Mouse (Mus musculus): ENCODE data around the gene Fndc8. TPM values are rescaled to one million over a fixed set of nuclear protein-coding genes. Genes with fewer than 3 reads are reported as not detected.

Gene Fndc8
- polyA plus RNA-seq, 1 experiment, result 0.13 TPM

DNA sequence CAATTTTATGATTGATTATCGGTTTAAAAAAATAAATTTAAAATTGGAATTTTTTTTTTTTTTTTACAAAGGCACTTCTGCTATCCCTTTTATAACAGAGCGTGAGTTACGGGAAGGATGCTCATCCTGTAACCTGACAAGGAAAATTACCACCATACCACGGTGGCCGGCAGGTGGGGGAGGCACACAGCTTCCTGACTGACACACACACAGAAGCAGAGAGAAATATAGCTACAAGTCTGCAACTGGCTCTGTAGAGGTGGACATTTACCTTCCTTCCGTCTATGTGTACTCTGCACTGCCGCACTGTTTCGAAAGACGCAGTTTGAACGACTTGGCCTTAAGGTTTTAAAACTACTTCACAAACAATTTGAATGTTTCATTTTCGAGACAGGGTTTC lies 39.8 kb upstream of the Fndc8 start:
- Histone ChIP-seq H3K4me3 (ENCODE audit: low read depth, low read length) (no peak overlapping the region), H3K4me1 (ENCODE audit: control insufficient read depth, insufficient read depth, insufficient read length, low read length) (no peaks in the 10 kb centered on the region), H3K27me3 (ENCODE audit: control insufficient read depth, insufficient read depth, low read length) (no peaks in the 10 kb centered on the region), H3K27ac (ENCODE audit: insufficient read depth, low read depth, low read length) (no peak overlapping the region), H3K36me3 (ENCODE audit: control insufficient read depth, insufficient read depth, low read length) (no peaks in the 10 kb centered on the region)
- 81% methylated on average over 11 of the region's 11 CpGs for WGBS
- TF ChIP-seq POLR2A (IDR thresholded peaks at IDR 0.05; ENCODE audit: low read depth, low read length) (no peak), CTCF (IDR thresholded peaks at IDR 0.05; ENCODE audit: extremely low read depth, insufficient read length, insufficient replicate concordance, low read depth, low read length) (no peak)

DNA sequence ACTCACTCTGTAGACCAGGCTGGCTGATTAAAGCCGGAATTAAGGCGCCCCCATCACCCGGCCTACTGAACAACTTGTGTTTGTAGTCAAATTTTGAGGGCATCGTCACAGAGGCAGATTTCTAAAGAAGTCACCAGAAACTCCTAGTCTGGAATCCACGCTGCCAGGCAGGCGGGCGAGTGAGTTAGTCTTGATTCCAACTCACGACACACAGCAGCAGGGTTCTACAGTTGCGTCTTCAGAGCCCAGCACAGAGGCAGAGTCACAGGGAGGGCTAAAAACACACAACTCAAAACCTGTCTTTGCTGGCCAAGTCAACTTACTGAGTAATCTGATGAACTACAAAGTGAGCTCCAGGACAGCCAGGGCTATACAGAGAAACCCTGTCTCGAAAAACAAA lies 39.4 kb upstream of the Fndc8 start:
- TF ChIP-seq CTCF (IDR thresholded peaks at IDR 0.05; ENCODE audit: extremely low read depth, insufficient read length, insufficient replicate concordance, low read depth, low read length) (no peak), POLR2A (IDR thresholded peaks at IDR 0.05; ENCODE audit: low read depth, low read length) (no peak)
- Histone ChIP-seq H3K4me3 (ENCODE audit: low read depth, low read length) (no peak overlapping the region), H3K27ac (ENCODE audit: insufficient read depth, low read depth, low read length) (no peak overlapping the region), H3K4me1 (ENCODE audit: control insufficient read depth, insufficient read depth, insufficient read length, low read length) (no peaks in the 10 kb centered on the region), H3K36me3 (ENCODE audit: control insufficient read depth, insufficient read depth, low read length) (no peaks in the 10 kb centered on the region), H3K27me3 (ENCODE audit: control insufficient read depth, insufficient read depth, low read length) (no peaks in the 10 kb centered on the region)
- WGBS, result 92% methylated on average over 10 of the region's 10 CpGs

DNA sequence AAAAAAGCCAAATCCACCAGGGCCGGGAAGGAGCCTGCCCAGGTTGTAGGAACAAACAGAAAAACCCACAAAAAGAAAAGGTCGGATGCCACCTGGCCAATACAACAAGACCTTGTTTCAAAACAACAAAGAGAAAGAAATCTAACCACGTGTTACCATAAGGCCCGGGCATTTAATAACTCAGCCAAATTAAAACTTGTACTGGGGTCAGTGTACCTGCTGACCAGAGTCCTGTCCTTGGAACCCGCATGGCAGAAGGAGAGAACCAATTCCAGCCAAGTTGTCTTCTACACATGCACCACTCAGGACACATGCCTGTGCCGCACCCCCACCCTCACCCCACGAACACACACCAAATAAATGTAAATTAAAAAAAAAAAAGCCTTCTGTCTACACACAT lies 39.0 kb upstream of the Fndc8 start:
- Histone ChIP-seq H3K27me3 (ENCODE audit: control insufficient read depth, insufficient read depth, low read length) (no peaks in the 10 kb centered on the region), H3K4me1 (ENCODE audit: control insufficient read depth, insufficient read depth, insufficient read length, low read length) (no peaks in the 10 kb centered on the region), H3K27ac (ENCODE audit: insufficient read depth, low read depth, low read length) (no peak overlapping the region), H3K4me3 (ENCODE audit: low read depth, low read length) (no peak overlapping the region), H3K36me3 (ENCODE audit: control insufficient read depth, insufficient read depth, low read length) (no peaks in the 10 kb centered on the region)
- WGBS, result 86% methylated on average over 7 of the region's 7 CpGs
- TF ChIP-seq CTCF (IDR thresholded peaks at IDR 0.05; ENCODE audit: extremely low read depth, insufficient read length, insufficient replicate concordance, low read depth, low read length) (no peak), POLR2A (IDR thresholded peaks at IDR 0.05; ENCODE audit: low read depth, low read length) (no peak)

DNA sequence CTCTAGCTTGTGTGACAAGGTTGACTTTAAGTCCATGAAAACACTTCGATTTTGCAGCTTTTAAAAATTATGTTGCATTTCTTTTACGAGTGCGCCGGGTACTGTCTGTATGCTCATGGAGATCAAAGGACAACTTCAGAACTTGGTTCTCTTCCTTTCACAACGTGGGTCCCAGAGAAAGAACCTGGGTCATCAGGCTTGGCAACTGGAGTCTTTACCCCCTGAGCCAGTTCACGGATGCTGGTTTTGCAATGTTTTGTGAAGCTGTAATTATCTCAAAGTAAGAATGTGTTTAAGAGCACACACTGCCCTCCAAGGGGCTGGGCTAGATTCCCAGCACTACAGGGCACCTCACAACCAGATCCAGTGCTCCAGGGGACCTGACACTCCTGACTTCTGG lies 37.8 kb upstream of the Fndc8 start:
- TF ChIP-seq CTCF (IDR thresholded peaks at IDR 0.05; ENCODE audit: extremely low read depth, insufficient read length, insufficient replicate concordance, low read depth, low read length), result no peak
- no peak for TF ChIP-seq POLR2A (IDR thresholded peaks at IDR 0.05; ENCODE audit: low read depth, low read length)
- no peaks in the 10 kb centered on the region for H3K36me3 ChIP-seq (ENCODE audit: control insufficient read depth, insufficient read depth, low read length)
- no peak overlapping the region for H3K4me3 ChIP-seq (ENCODE audit: low read depth, low read length)
- H3K4me1 ChIP-seq (ENCODE audit: control insufficient read depth, insufficient read depth, insufficient read length, low read length), result no peaks in the 10 kb centered on the region
- H3K27me3 ChIP-seq (ENCODE audit: control insufficient read depth, insufficient read depth, low read length), result no peaks in the 10 kb centered on the region
- WGBS, result 79% methylated on average over 6 of the region's 6 CpGs
- H3K27ac ChIP-seq (ENCODE audit: insufficient read depth, low read depth, low read length), result no peak overlapping the region

DNA sequence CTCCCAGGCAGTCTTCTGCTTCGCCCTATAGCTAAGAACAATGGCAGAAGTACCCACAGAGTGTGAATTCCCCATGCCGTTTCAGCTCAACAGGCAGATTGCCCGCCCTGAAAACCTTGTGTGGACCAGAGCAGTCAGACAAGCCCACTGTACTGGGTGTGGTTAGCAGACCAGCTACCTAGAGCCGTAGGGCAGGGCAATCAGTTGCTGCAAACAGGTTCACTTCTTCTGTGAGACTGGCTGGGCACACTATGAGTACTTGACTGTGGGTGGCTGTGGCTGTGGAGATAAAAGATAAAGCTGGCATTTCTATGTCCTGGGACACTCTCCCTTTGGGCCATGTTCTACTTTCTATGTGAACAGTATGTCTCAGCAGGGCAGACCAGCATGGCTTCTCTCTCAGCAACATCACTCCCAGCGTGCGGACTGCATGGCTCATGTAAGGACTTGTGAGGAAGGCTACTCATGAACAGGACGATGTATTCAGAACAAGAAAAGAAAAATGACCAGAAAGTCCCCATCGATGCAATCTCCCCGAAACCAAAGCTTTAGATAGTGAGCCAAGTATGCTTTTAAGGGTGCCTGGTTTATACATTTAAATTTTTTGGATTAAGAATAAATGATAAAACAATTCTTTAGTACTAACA lies 36.5 kb upstream of the Fndc8 start:
- H3K27ac ChIP-seq (ENCODE audit: insufficient read depth, low read depth, low read length), result no peak overlapping the region

DNA sequence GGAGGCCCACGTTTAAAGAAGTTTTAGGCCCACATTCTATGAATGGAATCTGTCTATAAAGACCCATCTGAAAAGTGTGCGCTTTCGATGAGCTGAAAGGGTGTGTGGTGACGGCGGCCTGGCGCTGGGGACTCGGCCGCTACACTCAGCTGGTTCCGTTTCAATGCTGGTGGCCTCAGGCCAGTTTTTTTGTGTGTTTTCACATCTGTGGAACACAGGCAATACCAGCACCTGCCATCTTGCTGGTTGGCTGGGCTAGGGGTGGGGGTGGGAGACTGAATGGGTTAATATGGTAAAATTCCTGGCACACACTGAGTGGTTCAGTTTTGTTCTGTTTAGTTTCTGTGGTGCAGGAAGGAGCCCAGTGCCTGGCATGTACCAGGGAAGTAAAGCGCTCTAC lies 35.9 kb upstream of the Fndc8 start:
- H3K27ac ChIP-seq (ENCODE audit: insufficient read depth, low read depth, low read length), result no peak overlapping the region
- H3K4me1 ChIP-seq (ENCODE audit: control insufficient read depth, insufficient read depth, insufficient read length, low read length), result no peaks in the 10 kb centered on the region
- H3K27me3 ChIP-seq (ENCODE audit: control insufficient read depth, insufficient read depth, low read length), result no peaks in the 10 kb centered on the region
- H3K4me3 ChIP-seq (ENCODE audit: low read depth, low read length), result no peak overlapping the region
- 90% methylated on average over 10 of the region's 10 CpGs for WGBS
- TF ChIP-seq POLR2A (IDR thresholded peaks at IDR 0.05; ENCODE audit: low read depth, low read length) (no peak), CTCF (IDR thresholded peaks at IDR 0.05; ENCODE audit: extremely low read depth, insufficient read length, insufficient replicate concordance, low read depth, low read length) (no peak)
- no peaks in the 10 kb centered on the region for H3K36me3 ChIP-seq (ENCODE audit: control insufficient read depth, insufficient read depth, low read length)

More for the DNA sequence above, 36.5 kb upstream of the Fndc8 start:
- TF ChIP-seq CTCF (IDR thresholded peaks at IDR 0.05; ENCODE audit: extremely low read depth, insufficient read length, insufficient replicate concordance, low read depth, low read length) (no peak), POLR2A (IDR thresholded peaks at IDR 0.05; ENCODE audit: low read depth, low read length) (no peak)
- no peaks in the 10 kb centered on the region for H3K36me3 ChIP-seq (ENCODE audit: control insufficient read depth, insufficient read depth, low read length)
- WGBS, result 80% methylated on average over 9 of the region's 9 CpGs
- H3K4me1 ChIP-seq (ENCODE audit: control insufficient read depth, insufficient read depth, insufficient read length, low read length), result no peaks in the 10 kb centered on the region
- no peak overlapping the region for H3K4me3 ChIP-seq (ENCODE audit: low read depth, low read length)
- H3K27me3 ChIP-seq (ENCODE audit: control insufficient read depth, insufficient read depth, low read length), result no peaks in the 10 kb centered on the region

DNA sequence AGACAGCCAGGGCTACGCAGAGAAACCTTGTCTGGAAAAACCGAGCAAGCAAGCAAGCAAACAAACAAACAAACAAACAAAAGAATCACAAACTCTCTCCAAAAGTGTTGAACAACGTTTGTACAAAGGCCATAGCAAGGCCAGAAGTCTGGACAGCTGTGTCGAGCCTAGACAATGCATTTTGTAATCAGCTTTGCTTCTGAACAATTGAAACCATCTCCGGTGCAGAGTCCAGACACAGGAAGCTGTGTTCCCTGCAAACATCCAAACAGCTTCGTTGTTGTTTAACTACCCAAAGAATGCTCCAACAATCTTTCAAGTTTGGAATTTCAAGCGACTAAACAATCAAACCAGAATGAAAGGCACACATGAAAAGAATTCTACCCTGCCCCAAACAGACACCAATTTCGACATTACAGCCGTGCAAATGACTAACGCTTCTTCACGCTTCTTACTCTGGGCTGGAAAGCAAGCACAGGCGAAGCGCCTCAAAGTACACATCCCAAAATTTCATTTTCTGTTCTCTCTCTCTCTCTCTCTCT lies 34.5 kb upstream of the Fndc8 start:
- H3K27me3 ChIP-seq (ENCODE audit: control insufficient read depth, insufficient read depth, low read length), result no peaks in the 10 kb centered on the region

More for the DNA sequence above, 34.5 kb upstream of the Fndc8 start:
- no peak overlapping the region for H3K4me3 ChIP-seq (ENCODE audit: low read depth, low read length)
- no peaks in the 10 kb centered on the region for H3K36me3 ChIP-seq (ENCODE audit: control insufficient read depth, insufficient read depth, low read length)
- H3K4me1 ChIP-seq (ENCODE audit: control insufficient read depth, insufficient read depth, insufficient read length, low read length), result peaks cover 10% of the 10 kb centered on the region; the same call in 1 of the 2 replicates
- TF ChIP-seq POLR2A (IDR thresholded peaks at IDR 0.05; ENCODE audit: low read depth, low read length) (no peak), CTCF (IDR thresholded peaks at IDR 0.05; ENCODE audit: extremely low read depth, insufficient read length, insufficient replicate concordance, low read depth, low read length) (no peak)
- 78% methylated on average over 13 of the region's 13 CpGs for WGBS
- no peak overlapping the region for H3K27ac ChIP-seq (ENCODE audit: insufficient read depth, low read depth, low read length)
